Mouse (Mus musculus) urinary bladder, postnatal 0 days (tissue): ENCODE measurements around the gene Tfb2m. TPM values are rescaled to one million over a fixed set of nuclear protein-coding genes. Genes with fewer than 3 reads are reported as not detected.

Experiments used
- polyA plus RNA-seq: library from polyadenylated mRNA; unstranded; fragments of >200 nt; fragmentation: Nextera tagmentation; extraction: Ambion mirVana; gene quantifications from 2 replicates; pipeline ENCODE4 v1.2.1, GENCODE M21; 2015

Gene Tfb2m
- polyA plus RNA-seq = 23.5 and 30.2 TPM in 2 replicates

GRCm38 (mm10) chr1:179545768-179546550 is at the start of gene Tfb2m, which contains the start of gene Cnst:
Tfb2m (minus strand) TSS chr1:179546267.
Cnst (plus strand) TSS chr1:179546370.

GRCm38 (mm10) chr1:179517713-179518465 is 28.2 kb downstream of the Tfb2m start, which contains the start of gene Smyd3:
Smyd3 (minus strand) TSS chr1:179518041.

Other genes with a start within 250 kb of the Tfb2m start
- gene Smyd3, start 28.2 kb downstream of the Tfb2m start, polyA plus RNA-seq = 9.3 and 10.4 TPM in 2 replicates
- 19.8 and 20.1 TPM in 2 replicates for gene Cnst, start 103 bp upstream of the Tfb2m start, polyA plus RNA-seq
- gene Sccpdh, start 121.9 kb upstream of the Tfb2m start, polyA plus RNA-seq = 56.2 and 60.5 TPM in 2 replicates
- not detected in 2 replicates for gene Kif28, start 199.0 kb upstream of the Tfb2m start, polyA plus RNA-seq